Mouse (Mus musculus) CH12.LX (cell line): ENCODE results near the gene Prom1. TPM values are rescaled to one million over a fixed set of nuclear protein-coding genes. Genes with fewer than 3 reads are reported as not detected.

ENCODE experiments used
- DNase-seq: peaks from one replicate; pipeline ENCODE4 v3.0.0-alpha.2; 2013; ENCODE audit errors: extremely low read depth
- H3K27ac ChIP-seq: 2 replicates; pipeline ENCODE4 v1.5.1; 2012; ENCODE audit warnings: low read depth, mild to moderate bottlenecking, control low read depth, moderate library complexity; ENCODE audit not compliant: insufficient read depth
- H3K27me3 ChIP-seq: replicated peaks from 2 replicates; pipeline ENCODE3; 2012; ENCODE audit warnings: inconsistent platforms
- H3K36me3 ChIP-seq, 2 experiments: replicated peaks in 1 of 2; 2 replicates each; pipeline versions ENCODE3 to v1.6.1; 2012; ENCODE audit warnings: inconsistent platforms in 1 of 2, low read length in 1 of 2, mild to moderate bottlenecking in 1 of 2, mixed read lengths in 1 of 2, moderate library complexity in 1 of 2; ENCODE audit not compliant: control insufficient read depth in 1 of 2, insufficient read depth in 1 of 2
- H3K4me1 ChIP-seq, 2 experiments: 2 replicates each; pipeline ENCODE4 v1.6.1; 2012; ENCODE audit warnings: inconsistent platforms in 1 of 2, moderate library complexity in 1 of 2; ENCODE audit not compliant: insufficient read depth in 2 of 2, control insufficient read depth in 1 of 2
- H3K4me2 ChIP-seq: 2 replicates; pipeline ENCODE4 v1.6.1; 2012; ENCODE audit warnings: low read depth, mild to moderate bottlenecking, control low read depth; ENCODE audit not compliant: poor library complexity, insufficient read depth, severe bottlenecking
- H3K4me3 ChIP-seq, 3 experiments: fragments of 150-350 bp in 1 of 3; sonication (generic) in 1 of 3; replicated peaks in 1 of 3; 2 replicates each; pipeline versions ENCODE3 to v1.5.1; 2011 to 2012; ENCODE audit warnings: low read depth in 2 of 3, low read length in 2 of 3, mild to moderate bottlenecking in 2 of 3, moderate library complexity in 2 of 3, control low read depth in 1 of 3, improper control_type of control experiment in 1 of 3, inconsistent platforms in 1 of 3, mixed read lengths in 1 of 3; ENCODE audit not compliant: poor library complexity in 1 of 3
- H3K79me2 ChIP-seq: replicated peaks from 2 replicates; pipeline ENCODE4 v1.6.1; 2012; ENCODE audit warnings: mild to moderate bottlenecking, moderate library complexity; ENCODE audit not compliant: control insufficient read depth, poor library complexity, insufficient read depth, severe bottlenecking; ENCODE audit errors: extremely low read depth
- H3K9ac ChIP-seq: 2 replicates; pipeline ENCODE4 v1.6.1; 2012; ENCODE audit warnings: low read depth, mild to moderate bottlenecking, control low read depth, moderate library complexity; ENCODE audit not compliant: insufficient read depth
- H3K9me3 ChIP-seq: replicated peaks from 2 replicates; pipeline ENCODE3; 2012; ENCODE audit warnings: low read length, inconsistent platforms, mixed read lengths
- E2F4 ChIP-seq: IDR thresholded peaks from 2 replicates; pipeline ENCODE4 v1.6.1; 2011; ENCODE audit warnings: low read depth, low read length, improper control_type of control experiment; ENCODE audit not compliant: insufficient replicate concordance
- EP300 ChIP-seq: IDR thresholded peaks from 2 replicates; pipeline ENCODE4 v1.6.1; 2011; ENCODE audit warnings: low read length, improper control_type of control experiment
- ETS1 ChIP-seq: conservative IDR thresholded peaks from 2 replicates; pipeline ENCODE4 v1.6.1; 2012; ENCODE audit warnings: low read depth, mild to moderate bottlenecking, inconsistent platforms, low read length, improper control_type of control experiment, moderate library complexity
- GABPA ChIP-seq: IDR thresholded peaks from 2 replicates; pipeline ENCODE4 v1.6.1; 2012; ENCODE audit warnings: low read depth, low read length, improper control_type of control experiment, inconsistent platforms; ENCODE audit not compliant: insufficient replicate concordance
- IRF4 ChIP-seq: IDR thresholded peaks from 2 replicates; pipeline ENCODE4 v1.6.1; 2014; ENCODE audit warnings: low read depth, mild to moderate bottlenecking, inconsistent platforms, low read length, improper control_type of control experiment
- JUN ChIP-seq: IDR thresholded peaks from 2 replicates; pipeline ENCODE4 v1.6.1; 2011; ENCODE audit warnings: low read depth, mild to moderate bottlenecking, low read length, improper control_type of control experiment, moderate library complexity; ENCODE audit not compliant: insufficient read depth
- KAT2A ChIP-seq: IDR thresholded peaks from 2 replicates; pipeline ENCODE4 v1.6.1; 2012; ENCODE audit warnings: low read length, improper control_type of control experiment, inconsistent platforms; ENCODE audit not compliant: insufficient replicate concordance
- MAFK ChIP-seq: IDR thresholded peaks from 2 replicates; pipeline ENCODE4 v1.6.1; 2011; ENCODE audit warnings: low read length, improper control_type of control experiment; ENCODE audit not compliant: insufficient replicate concordance
- MAX ChIP-seq: IDR thresholded peaks from 2 replicates; pipeline ENCODE4 v1.6.1; 2011; ENCODE audit warnings: low read length, improper control_type of control experiment
- MAZ ChIP-seq: IDR thresholded peaks from 2 replicates; pipeline ENCODE4 v1.6.1; 2012; ENCODE audit warnings: low read depth, mild to moderate bottlenecking, inconsistent platforms, low read length, improper control_type of control experiment, moderate library complexity
- MEF2A ChIP-seq: IDR thresholded peaks from 2 replicates; pipeline ENCODE4 v1.6.1; 2014; ENCODE audit warnings: low read depth, mild to moderate bottlenecking, inconsistent platforms, low read length, improper control_type of control experiment, borderline replicate concordance
- MXI1 ChIP-seq: IDR thresholded peaks from 2 replicates; pipeline ENCODE4 v1.6.1; 2011; ENCODE audit warnings: mild to moderate bottlenecking, low read depth, low read length, improper control_type of control experiment
- PAX5 ChIP-seq: IDR thresholded peaks from 2 replicates; pipeline ENCODE4 v1.6.1; 2012; ENCODE audit warnings: low read length, inconsistent platforms, mixed read lengths
- POLR2AphosphoS2 ChIP-seq: IDR thresholded peaks from 2 replicates; pipeline ENCODE4 v1.6.1; 2011; ENCODE audit warnings: low read depth, low read length, improper control_type of control experiment
- RAD21 ChIP-seq: IDR thresholded peaks from 2 replicates; pipeline ENCODE4 v1.6.1; 2011; ENCODE audit warnings: low read depth, mild to moderate bottlenecking, low read length, improper control_type of control experiment, moderate library complexity
- TBP ChIP-seq: conservative IDR thresholded peaks from 2 replicates; pipeline ENCODE4 v1.6.1; 2011; ENCODE audit warnings: low read depth, low read length, improper control_type of control experiment
- TCF12 ChIP-seq: IDR thresholded peaks from 2 replicates; pipeline ENCODE4 v1.6.1; 2014; ENCODE audit warnings: low read depth, mild to moderate bottlenecking, inconsistent platforms, low read length, improper control_type of control experiment
- USF1 ChIP-seq: IDR thresholded peaks from 2 replicates; pipeline ENCODE4 v1.6.1; 2014; ENCODE audit warnings: low read depth, mild to moderate bottlenecking, inconsistent platforms, low read length, improper control_type of control experiment
- USF2 ChIP-seq: conservative IDR thresholded peaks from 2 replicates; pipeline ENCODE4 v1.6.1; 2011; ENCODE audit warnings: low read depth, low read length, improper control_type of control experiment
- ZC3H11A ChIP-seq: IDR thresholded peaks from 2 replicates; pipeline ENCODE4 v1.6.1; 2012; ENCODE audit warnings: low read depth, mild to moderate bottlenecking, inconsistent platforms, low read length, improper control_type of control experiment
- ZKSCAN1 ChIP-seq: IDR thresholded peaks from 2 replicates; pipeline ENCODE4 v1.6.1; 2012; ENCODE audit warnings: low read depth, inconsistent platforms, low read length, improper control_type of control experiment, borderline replicate concordance
- dilution Hi-C: fragments of 300-500 bp; cut with MboI; formaldehyde crosslinking; loops from 2 replicates; pipeline ENCODE4 v1.14.3; 2020; ENCODE audit warnings: low sequenced_read_pairs; ENCODE audit not compliant: extremely low pct_unique_long_range_greater_than_20kb, extremely low pct_ligation_motif_present
- in situ Hi-C: fragments of 300-500 bp; cut with MboI; formaldehyde crosslinking; loops from 3 replicates; pipeline ENCODE4 v1.14.3; 2019; ENCODE audit warnings: low sequenced_read_pairs, low pct_ligation_motif_present, low pct_unique_long_range_greater_than_20kb, mixed read lengths
- polyA plus RNA-seq: library from polyadenylated mRNA; unstranded; fragments of >175 nt; gene quantifications from 2 replicates; pipeline ENCODE4 v1.2.1, GENCODE M21; 2012; ENCODE audit warnings: low read depth; ENCODE audit not compliant: insufficient read length
- total RNA-seq, 2 experiments: library from RNA; depleted of rRNA; stranded (reverse); fragments of 300-350 nt in 1 of 2; fragments of >200 nt in 1 of 2; gene quantifications; 2 replicates each; pipeline ENCODE4 v1.2.3; 2012 to 2014

Prom1 gene
- total and polyA plus RNA-seq, 3 experiments = 0.13 to 0.39 (median 0.21) TPM

DNA sequence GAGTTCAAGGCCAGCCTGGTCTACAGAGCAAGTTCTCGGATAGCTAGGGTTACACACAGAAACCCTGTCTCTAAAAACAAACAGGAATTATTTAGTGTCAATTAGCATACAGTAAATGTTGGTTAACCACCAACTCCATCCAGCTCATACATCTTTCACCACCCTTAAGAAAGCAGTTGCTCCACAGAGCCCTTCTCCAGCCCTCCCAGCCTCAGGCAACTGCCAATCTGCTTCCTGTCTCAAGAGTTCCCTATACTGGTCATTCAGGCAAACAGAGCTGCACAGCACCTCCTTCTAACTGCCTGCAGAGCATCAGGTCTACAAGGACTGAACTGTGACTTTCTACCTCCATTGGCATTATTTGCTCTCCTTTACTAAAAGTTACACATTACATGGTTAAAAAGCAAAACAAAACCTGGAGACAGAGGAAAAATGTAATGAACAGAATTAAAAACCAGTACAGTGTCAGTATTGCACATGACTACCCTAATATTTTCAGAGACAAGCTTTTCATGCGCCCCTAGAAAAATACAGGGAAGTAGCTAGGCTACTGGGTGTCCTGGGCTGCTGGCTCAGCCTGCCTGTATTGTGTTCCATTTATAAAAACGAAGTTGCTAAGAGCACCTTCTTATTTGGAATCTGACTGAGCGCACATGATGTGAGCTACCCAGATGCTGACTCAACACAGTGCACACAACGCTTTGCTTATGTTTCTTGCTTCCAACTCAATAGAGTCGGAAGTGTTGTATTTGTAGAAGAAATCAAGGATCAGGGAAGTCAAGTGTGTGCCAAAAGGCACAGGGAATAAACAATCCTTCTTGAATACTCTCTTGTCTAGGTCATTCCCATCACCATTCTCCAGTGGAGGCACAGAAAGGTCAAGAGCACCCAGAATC, 44.9 kb upstream of the Prom1 start:
- in situ Hi-C loops = no loop called here
- peaks cover 3 to 12% of the 10 kb centered on the region in 2 experiments; a peak in 3 of 4 replicates for H3K4me1 ChIP-seq
- no peak overlapping the region for H3K9ac ChIP-seq
- TF ChIP-seq ETS1 (no peak), RAD21 (no peak), TCF12 (no peak), POLR2AphosphoS2 (no peak), E2F4 (no peak)
- TF ChIP-seq, all 38 proteins: peak for 0
- H3K79me2 ChIP-seq = no peaks in the 10 kb centered on the region
- H3K4me2 ChIP-seq = no peak overlapping the region
- H3K9me3 ChIP-seq = peaks cover 3% of the 10 kb centered on the region
- no peak overlapping the region for H3K4me3 ChIP-seq
- DNase-seq = no peak
- H3K27me3 ChIP-seq = no peaks in the 10 kb centered on the region
- dilution Hi-C loops = no loop called here
- H3K27ac ChIP-seq = no peak overlapping the region
- no peaks in the 10 kb centered on the region for H3K36me3 ChIP-seq

DNA sequence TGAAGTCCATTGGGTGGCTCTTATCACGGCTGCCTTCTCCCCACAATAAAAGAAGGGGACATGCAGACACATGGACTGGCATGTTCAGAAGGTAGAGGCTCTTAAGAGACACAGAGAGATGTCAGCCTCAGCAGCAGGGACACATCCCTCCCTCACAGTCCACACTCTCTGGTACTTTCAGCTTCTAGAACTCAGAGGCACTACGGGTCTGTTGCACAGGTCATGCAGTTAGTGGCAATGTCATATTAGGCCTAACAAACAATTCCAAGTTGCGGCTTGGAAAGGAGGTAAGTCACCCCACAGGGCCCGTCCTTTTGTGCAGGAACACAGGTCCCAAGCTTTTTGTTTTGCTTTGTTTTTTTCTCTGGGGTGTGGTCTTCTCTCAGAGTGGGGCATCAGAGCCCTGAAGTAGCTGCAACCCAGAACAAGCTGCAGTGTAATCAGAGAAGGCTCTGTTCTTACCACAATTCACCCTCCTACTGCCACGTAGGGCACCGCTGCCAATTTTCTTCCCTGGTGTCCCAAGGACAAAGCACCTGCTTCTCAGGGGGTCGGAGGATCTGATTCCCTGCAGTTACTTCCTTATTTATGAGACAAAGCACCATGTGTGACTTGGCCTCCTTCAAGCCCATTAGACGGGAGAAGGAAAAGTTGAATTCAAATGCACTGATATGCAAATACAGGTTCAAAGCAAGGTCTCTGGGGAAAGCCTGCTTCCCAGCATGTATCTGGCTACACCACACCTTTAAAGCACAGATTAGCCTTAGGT, 41.8 kb upstream of the Prom1 start:
- TF ChIP-seq EP300 (no peak), USF2 (no peak)
- H3K9ac ChIP-seq = no peak overlapping the region
- H3K4me1 ChIP-seq = peaks cover 3 to 12% of the 10 kb centered on the region in 2 experiments; a peak in 3 of 4 replicates
- H3K27ac ChIP-seq = no peak overlapping the region
- peak overlapping the region; percentile 41 for H3K4me2 ChIP-seq
- no peaks in the 10 kb centered on the region for H3K36me3 ChIP-seq
- H3K27me3 ChIP-seq = no peaks in the 10 kb centered on the region
- no peaks in the 10 kb centered on the region for H3K79me2 ChIP-seq
- dilution Hi-C loops = no loop called here
- no peaks in the 10 kb centered on the region for H3K9me3 ChIP-seq
- in situ Hi-C loops = no loop called here
- no peak for DNase-seq
- no peak overlapping the region for H3K4me3 ChIP-seq

DNA sequence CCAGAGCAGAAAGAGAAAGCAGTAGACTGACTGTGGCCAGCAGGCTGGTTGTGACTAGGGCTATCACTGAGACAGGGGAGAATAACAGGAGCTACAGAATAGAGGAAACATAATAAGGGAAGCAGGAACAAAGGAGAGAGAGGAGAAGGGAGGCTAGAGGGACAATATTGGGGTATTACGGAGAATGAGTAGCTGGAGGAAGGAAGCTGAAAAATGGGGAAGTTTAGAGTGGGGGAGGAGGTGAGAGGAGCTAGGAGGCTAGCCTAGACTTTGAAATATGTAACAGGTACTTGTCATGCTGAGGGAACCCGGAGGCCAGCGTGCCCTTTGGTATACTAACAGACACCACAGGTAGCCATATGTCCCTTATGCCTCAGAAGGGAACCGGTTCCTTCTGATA, 25.7 kb upstream of the Prom1 start:
- no peak for DNase-seq
- H3K79me2 ChIP-seq = no peaks in the 10 kb centered on the region
- H3K36me3 ChIP-seq = no peaks in the 10 kb centered on the region
- H3K27ac ChIP-seq = no peak overlapping the region
- no peaks in the 10 kb centered on the region for H3K27me3 ChIP-seq
- in situ Hi-C loops = no loop called here
- no peak overlapping the region for H3K4me2 ChIP-seq
- H3K9me3 ChIP-seq = peaks cover 6% of the 10 kb centered on the region
- H3K9ac ChIP-seq = no peak overlapping the region
- dilution Hi-C loops = no loop called here
- H3K4me3 ChIP-seq = no peak overlapping the region
- H3K4me1 ChIP-seq = peaks cover 0 to 9% of the 10 kb centered on the region in 2 experiments; a peak in 3 of 4 replicates
- TF ChIP-seq MXI1 (no peak), USF1 (no peak), ETS1 (no peak), KAT2A (no peak), ZKSCAN1 (no peak), RAD21 (no peak), MAFK (no peak), USF2 (no peak), MAX (no peak), MAZ (no peak), MEF2A (no peak), ZC3H11A (no peak), PAX5 (no peak), GABPA (no peak), POLR2AphosphoS2 (no peak), IRF4 (no peak), TBP (no peak), EP300 (no peak), JUN (no peak)
